Mouse (Mus musculus) stomach, postnatal 0 days (tissue): ENCODE measurements around the gene Apba3.

Experiments used
- CTCF ChIP-seq: IDR thresholded peaks from 2 replicates; pipeline ENCODE4 v1.5.1; 2016; ENCODE audit warnings: antibody characterized with exemption, low read depth, mild to moderate bottlenecking, moderate library complexity
- EP300 ChIP-seq: optimal IDR thresholded peaks from 2 replicates; pipeline ENCODE3; 2016; ENCODE audit warnings: antibody characterized with exemption

DNA sequence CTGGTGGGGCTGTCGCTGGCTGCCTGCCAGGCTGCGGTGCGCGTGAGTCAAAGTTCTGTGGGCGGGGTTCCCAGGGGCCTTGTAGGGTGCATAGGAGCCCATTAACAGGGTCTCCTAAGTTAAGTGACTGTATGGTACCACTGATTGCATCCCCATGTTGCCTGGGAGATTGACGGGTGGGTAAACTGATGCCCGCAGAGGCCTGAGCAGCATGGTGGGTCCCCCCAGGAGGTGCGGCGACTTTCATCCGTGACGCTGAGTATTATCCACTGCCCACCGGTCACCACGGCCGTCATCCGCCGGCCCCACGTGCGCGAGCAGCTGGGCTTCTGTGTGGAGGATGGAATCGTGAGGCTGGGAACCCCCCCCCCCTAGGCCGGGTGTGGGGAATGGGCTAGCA lies 5.6 kb downstream of the Apba3 start:
- TF ChIP-seq CTCF (no peak), EP300 (no peak)
